Mouse (Mus musculus) adrenal gland, postnatal 10 days (tissue): ENCODE results near the gene Cct3. TPM values are rescaled to one million over a fixed set of nuclear protein-coding genes. Genes with fewer than 3 reads are reported as not detected.
"Not testable (repeated sequence)": the region's sequence is repeated elsewhere in the genome, so short reads cannot be mapped to it uniquely, and the experiment has no call there.

Source experiments
- DNase-seq: peaks from one replicate; pipeline ENCODE4 v3.0.0; 2021; ENCODE audit warnings: mixed read lengths
- total RNA-seq, 2 experiments: library from RNA; stranded (reverse); gene quantifications; 2 replicates each; pipeline ENCODE4 v1.2.3; 2021

The Cct3 gene
- total RNA-seq, 2 experiments from 2014 or later: 249 to 260 TPM

DNA sequence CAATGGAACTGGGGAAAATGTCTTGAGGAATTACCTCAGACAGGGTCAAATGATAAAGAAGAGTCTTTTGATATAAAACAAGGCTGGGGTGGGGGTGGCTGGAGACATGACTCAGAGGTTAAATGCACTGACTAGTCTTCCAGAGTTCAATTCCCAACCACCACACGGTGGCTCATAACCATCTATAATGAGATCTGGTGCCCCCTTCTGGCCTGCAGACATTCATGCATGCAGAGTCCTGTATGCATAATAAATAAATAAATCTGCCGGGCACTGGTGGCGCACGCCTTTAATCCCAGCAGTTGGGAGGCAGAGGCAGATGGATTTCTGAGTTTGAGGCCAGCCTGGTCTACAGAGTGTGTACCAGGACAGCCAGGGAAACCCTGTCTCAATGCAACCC is 4.9 kb upstream of the Cct3 start:
- peak; percentile 52 for DNase-seq

DNA sequence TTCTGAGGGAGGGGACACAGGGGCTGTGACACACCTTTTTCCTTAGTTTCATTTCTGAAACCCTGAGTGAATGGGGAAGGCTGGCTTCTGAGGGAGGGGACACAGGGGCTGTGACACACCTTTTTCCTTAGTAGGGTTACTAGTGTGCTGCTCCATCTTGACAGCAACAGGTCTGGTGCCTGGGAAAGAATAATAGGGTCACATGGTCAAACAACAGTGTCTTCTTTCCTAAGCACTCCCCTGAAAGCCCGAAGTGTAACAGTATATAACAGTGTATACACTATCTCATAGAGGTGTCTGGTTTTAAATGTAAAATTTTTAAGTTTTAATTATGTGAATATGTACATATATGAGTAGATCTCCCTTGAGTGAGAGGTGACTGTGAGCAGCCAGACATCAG is 1.6 kb upstream of the Cct3 start:
- DNase-seq: not testable (repeated sequence)

DNA sequence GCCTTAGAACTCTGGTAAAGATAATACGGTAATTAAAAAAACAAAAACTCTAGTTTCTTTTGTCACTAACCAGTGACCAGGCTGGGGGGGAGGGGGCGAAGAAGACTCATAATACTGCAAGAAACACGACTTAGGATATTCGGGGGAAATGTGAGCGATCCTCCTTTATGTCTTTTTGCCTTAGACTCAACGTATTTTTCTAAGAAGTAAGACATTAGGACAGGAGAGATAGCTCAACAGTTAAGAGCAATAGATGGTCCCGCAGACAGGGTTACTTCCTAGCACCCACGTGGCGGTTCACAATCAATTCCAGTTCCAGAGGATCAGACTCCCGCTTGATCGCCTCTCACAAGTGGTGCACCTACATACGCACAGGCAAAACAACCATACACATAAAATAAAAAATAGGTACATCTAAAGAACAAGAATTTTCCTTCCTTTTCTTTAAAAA is 781 bp upstream of the Cct3 start:
- DNase-seq: no peak

DNA sequence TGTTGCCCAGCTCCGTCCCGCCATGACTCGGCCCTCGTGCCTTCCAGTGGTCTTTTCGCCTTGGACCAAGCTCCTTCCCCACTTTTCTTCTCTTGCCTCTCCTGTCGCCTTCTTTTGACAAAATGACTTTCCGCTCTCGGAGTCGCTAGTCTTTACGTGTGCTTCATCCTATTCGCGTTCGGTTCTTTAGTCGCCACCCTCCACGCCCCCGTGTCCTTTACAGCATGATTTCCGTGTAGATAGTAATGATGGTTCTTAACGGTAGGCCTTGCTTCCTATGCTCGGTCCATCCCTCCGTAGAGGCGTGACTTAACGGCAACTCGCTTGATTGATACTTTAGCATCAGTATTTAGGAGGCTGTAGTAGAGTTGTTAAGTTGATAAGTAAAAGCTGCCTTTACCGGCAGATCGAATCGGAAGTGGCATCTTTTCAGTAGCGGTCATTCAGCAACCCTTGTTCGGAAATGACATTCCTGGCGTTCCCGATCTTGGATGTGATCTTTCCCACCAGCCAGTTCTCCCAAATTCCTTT is 470 bp downstream of the Cct3 start:
- DNase-seq: no peak

DNA sequence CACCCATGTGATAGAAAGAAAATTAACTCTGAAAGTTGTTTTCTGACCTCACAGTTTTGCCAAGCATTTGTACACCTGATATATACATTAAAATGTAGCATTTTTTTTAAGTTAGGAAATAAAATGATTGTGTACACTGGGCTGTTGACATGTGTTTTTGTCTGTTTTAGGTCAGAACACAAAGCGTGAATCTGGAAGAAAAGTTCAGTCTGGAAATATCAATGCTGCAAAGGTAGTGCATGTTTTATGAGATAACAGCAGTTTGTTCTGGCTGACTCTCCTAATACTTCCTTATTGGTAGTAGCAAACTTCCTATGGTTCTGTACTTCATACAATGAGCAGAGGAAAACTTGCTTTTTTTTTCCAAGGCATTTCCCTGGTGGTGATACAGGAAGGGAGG is 2.3 kb downstream of the Cct3 start:
- DNase-seq: no peak

DNA sequence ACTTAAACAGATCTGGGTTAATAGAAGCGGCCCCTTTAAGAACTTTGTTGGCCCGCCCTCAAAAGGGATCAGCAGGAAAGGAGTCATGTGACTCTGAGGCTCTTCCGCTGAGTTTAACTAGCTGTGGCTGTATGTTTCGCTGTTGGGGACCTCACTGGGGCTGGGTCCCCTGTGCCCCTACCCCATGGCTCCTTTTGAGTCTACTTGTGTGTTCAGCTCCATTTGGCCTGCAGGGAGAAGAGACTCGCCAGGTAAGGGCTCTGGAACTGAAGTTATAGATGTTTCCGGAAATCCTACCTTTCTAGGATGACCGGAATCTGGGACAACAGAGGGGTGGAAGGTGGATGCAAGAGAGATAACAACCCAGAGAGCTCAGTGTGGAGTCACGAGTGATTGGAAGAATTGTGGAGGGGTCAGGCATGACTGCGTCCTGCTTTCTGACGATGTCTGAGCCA is 28.1 kb downstream of the Cct3 start, which contains the start of gene Glmp:
TSS of gene Glmp (plus strand) at position 73 of the 455 bp plus-strand sequence.
- peak; percentile 74 for DNase-seq

DNA sequence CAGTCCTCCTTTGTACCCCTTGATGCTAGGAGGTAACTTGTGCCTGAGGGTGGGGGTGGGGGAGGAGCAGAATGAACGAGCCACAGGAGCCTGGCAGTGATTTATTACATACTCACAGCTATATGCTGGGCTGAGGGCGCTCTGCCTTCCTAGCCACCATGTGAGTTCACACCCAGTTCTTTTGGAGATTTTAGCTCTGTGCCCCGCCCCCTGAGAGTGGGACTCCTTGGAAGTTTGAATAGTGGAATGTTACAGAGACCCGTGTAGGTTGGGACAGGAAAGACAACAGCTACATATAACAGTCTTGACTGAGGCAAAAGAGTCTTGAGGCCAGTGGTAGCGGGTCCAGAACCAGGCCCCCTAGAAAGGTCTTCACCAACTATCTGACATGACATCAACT is 32.0 kb downstream of the Cct3 start:
- DNase-seq: no peak

DNA sequence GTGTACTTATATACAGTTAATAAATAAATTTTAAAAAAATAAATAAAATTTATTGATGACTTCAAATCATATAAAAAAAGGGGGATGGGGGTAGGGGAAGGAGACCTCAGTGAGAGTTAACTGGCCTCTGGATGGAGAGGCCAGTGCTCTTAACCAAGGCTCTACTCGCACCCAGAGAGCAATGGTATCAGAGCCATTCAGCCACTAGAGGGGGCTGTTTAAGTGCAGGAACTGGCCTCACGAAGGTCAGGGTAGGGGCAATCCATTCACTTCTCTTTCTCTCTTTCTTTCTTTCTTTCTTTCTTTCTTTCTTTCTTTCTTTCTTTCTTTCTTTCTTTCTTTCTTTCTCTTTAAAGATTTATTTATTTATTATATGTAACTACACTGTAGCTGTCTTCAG is 34.4 kb downstream of the Cct3 start:
- peak; percentile 79 for DNase-seq

DNA sequence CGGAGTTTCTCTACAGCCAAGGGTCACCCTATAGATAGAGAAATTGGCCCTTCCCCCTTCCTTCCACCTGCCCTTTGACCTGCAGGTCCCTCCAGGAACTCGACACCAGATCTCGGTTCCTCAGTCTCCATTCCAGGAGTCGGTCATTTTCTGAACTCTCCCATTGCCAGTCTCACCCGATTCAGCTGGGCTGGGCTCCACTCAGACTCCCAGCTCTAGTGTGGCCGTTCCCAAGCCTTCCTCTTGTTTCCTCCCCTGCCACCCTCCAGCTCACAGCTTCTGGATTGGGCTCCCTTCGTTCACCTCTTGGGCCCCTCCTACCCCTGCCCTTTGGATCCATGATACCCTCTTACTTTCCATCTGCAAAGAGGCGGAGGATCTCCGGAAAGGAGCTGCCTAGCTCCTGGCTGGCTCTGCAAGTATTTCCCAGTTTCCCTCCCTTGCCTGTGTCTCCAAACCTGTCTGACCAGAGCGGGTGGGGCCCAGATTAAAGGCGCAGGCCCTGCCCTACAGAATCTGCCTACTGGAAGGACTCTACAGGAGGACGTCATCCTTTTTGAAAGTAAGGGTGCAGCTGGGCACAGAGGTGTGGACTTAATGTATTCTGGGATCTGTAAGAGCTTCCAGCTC is 37.2 kb downstream of the Cct3 start:
- DNase-seq: no peak

DNA sequence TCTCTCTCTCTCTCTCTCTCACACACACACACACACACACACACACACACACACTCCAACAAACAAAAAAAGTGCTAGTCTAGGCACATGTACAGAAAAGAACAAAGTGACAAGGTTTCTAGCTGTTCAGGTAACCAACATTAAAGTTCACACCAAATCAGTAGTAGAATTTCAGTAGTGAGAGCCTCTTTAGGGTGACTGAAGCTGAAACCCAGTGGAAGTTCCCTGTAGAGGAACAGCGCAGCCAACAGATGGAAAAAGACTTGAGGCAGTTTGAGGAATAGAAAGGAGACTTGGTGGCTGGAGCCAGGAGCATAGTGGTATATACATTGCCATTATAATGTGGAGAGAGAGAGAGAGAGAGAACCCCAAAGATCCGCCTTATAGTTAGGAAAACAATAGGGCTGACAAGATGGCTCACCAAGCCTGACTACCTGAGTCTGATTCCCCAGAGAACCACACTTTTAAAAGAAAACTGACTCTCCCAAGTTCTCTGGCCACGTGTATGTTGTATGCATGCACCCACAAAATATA is 38.1 kb downstream of the Cct3 start:
- no peak for DNase-seq

DNA sequence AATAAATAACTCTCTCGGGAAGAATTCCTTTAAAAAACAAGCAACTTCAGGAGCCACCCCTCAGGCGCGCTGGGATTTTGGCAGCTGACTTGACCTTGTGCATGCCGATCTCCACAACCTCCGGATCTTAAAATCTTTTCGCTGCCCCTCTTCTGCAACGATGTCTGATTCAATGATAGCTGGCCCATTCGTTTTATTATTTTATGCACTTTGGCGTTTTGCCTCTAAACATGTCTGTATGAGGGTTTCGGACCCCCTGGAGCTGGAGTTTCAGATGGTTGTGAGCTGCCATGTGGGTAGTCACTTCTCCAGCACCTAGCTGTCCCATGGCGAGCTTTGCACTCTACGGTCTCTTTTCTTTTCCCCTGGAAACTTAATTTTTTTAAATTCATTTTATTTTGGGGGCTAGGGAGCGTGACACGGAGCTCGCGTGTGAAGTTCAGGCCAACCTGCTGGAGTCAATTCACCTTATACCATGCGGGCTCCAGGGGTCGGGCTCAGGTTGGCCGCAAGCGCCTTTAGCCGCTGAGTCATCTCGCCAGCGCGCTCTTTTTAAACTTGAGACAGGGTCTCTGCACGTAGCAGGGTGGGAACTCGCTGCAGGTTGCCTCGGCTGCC is 38.6 kb downstream of the Cct3 start:
- DNase-seq: peak; percentile 60

DNA sequence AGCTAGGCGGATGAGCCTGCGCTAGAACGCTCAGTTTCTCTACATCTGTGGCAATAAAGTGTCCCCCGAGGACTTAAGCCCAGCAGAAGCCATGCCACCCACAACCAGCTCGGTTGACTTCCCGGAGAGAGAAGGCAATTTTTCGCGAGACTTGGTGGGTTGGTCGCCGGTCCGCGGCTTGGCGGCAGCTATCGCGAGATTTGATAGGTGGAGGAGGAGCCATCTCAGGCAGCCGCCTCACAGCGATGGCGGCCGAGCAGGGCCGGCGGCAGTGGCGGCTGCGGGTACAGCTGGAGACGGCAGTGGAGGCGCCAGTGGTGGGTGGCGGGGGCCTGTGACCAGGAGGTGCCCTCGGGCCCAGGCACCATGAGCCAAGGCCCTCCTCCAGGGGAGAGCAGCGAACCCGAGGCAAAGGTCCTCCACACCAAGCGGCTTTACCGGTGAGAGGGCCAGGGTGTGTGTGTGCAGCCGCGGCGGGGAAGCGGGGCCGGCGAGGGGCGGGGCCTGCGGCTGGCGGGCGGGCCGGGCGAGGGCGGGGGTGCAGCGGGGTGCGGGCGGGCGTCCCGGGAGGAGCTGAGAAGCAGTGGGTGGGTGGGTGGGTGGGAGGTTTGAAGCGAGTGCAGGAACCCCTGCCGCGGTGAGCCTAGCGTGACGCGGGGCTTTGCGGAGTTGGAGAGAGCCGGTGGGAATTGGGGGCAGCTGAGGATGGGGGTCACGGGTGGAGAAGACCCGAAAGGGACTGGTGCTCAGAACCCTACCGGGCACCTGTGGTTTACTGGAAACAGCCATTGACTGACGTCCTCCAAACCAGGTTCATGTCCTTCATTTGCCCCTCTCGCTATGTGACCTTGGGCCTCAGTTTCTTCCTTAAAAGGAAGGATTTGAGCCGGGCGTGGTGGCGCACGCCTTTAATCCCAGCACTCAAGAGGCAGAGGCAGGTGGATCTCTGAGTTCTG is 39.4 kb downstream of the Cct3 start, which contains the start of the genes Tmem79 and Smg5:
TSS of gene Tmem79 (minus strand) at position 91 of the 956 bp plus-strand sequence.
TSS of gene Smg5 (plus strand) at position 203 of the 956 bp plus-strand sequence.
- peak; percentile 96 for DNase-seq

DNA sequence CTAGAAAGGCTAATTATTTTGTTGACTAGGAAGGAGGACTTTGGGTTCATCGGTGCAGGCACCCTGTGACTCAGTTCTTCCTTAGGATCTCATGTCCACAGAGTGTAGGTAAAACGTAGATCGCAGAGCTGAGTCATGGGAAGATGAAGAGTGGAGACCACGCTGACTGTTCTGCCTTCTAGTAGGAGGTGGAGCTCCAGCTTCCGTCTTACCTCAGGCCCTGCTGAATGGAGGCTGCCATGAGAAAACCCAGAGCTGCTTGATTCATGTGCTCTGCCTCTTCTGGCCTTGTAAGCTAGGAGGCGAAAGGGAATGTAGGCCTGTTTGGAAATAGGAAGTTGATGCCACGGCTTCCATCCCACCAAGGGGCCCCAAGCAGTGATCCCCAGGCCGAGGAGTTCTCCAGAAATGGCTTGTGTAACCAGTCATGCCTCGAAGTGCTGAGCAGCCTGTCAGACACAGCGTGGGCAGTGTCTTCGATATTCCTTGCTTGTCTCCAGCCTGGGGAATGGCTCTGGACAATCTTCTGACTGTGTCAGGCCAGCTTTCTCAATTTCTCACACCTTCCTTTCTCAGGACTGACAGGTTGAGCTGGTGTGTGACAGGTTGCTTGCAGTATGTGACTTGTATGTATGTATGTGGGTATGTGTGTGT is 40.6 kb downstream of the Cct3 start:
- no peak for DNase-seq

DNA sequence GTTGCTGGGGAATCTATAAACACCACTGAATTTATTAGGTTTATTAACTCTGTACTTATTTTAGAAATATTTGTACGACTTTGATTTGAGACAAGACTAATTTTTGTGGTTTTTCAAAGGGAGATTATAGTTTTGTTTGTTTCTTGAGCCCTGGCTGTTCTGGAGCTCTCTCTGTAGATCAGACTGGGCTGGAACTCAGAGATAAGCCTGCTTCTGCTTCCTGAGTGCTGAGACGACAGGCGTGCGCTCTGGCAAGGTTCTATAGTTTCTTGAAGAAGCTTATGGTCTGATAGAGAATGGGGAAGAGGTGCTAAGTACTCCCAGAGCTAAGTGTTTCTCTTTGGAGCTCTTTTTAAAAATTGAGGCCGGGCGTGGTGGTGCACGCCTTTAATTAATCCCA is 41.4 kb downstream of the Cct3 start:
- DNase-seq: no peak

DNA sequence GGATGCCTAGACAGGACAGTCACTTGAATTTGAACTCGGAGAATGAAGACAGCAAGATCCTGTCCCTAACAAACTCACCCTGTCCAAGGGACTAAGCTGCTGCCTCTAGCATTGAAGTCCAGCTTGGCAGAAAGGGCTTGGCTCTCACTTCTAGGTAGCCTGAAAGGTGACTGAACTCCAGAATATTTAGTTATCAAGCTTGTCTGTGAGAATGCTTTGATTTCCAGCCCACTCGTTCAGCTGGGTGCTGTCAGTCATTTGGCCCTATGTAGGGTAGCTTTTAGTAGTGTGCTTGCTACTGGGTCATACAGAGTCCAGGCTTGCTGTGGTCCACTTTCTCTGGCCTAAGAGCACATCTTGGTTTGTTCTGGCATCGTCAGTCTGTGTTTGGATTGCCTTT is 42.1 kb downstream of the Cct3 start:
- no peak for DNase-seq

DNA sequence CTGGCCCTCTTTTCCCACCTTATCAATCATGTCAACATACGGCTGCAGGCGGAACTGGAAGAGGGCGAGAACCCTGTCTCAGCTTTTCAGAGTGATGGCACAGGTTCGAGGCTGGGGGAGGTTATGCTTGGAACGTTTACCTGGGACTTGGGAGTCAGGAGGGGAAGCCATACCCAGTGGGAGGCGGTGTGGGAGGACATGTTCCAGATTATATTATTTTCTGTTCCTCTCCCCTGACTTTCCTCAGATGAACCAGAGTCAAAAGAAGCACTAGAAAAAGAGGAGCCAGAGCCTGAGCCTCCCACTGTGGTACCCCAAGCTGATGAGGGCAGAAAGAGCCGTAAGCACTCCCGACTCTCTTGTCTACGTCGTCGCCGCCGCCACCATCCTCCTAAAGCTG is 53.8 kb downstream of the Cct3 start:
- DNase-seq: no peak

DNA sequence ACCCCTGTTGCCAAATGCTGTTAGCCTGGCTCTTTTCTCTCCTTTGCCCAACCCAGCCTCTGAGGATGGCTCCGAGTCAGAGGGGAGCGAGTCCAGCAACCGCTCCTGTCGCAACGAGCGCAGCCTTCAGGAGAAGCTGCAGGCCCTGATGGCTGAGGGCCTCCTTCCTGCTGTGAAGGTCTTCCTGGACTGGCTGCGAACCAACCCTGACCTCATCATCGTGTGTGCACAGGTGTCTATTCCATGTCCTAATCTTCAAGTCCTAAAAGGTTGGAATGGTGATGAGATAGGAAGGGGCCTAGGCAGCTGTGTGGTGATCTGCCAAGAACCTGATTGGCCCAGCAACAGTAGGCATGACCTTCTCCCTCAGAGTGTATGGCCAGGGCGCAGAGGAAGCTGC is 56.0 kb downstream of the Cct3 start:
- no peak for DNase-seq

DNA sequence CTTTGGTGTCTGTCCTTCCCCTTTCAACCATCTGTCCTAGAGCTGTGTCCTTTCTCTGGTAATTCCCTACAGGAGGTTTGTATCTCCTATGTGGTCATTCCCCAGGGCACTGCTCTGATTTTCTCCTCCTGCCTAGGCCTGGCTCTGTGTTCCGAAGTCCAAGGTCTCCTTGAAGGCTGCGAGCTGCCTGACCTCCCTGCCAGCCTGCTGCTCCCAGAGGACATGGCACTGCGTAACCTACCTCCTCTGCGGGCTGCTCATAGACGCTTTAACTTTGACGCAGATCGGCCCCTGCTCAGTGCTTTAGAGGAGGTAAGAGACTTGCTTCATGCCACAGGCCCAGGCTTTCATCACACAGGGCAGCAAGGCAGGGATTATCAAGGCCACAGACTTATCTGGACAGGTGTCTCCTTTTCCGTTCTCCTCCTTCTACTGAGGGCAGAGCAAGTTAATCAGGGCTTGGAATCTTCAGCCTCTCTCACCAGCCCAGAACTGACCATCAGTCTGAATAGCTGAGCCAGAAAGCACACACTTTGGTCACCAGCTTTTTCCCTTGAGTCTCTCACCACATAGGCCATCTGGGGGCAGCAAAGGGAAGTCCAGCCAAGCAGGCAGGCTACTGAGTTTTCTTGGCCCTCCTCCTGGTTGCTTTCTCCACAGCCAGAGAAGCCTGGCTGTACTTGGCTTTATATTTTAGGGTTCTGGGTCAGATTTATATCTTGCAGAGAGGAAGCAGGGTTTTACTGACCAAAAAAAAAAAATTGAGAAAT is 57.7 kb downstream of the Cct3 start:
- DNase-seq: peak; percentile 79

DNA sequence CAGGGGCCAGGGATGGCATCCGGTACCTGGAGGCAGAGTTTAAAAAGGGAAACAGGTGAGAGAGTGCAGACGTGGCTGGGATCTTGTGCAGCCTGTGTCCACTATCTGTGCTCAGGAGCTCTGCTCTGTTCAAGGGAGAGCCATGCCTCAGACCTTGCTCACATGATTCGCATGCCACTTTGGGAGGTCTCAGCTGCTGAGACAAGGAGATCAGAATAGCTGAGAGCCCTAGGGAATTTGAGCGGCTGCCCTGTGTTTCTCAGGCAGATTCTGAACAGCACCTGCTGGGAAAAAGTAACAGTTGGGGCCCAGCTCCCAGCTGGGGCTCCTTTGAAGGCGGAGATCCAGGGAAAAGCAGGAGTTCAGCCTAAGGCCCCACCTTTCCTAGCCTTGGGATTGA is 62.7 kb downstream of the Cct3 start:
- DNase-seq: no peak

DNA sequence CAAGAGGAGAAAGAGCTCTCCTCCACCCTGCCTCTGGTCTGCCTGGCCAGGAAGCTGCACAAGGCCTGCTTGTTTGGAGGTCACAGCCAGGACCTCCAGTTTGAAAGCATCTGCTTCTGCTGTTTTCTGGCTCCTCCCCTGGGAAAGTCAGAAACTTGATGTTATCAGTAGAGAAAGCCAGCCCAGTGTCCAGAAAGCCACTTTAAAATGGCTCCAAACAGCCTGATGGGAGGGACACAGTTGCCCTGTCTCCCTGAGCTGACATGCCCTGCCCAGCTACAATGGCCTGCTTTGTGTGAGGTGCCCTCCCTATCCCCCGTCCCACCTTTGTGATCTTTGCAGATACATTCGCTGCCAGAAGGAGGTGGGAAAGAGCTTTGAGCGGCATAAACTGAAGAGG is 63.1 kb downstream of the Cct3 start:
- DNase-seq: no peak

DNA sequence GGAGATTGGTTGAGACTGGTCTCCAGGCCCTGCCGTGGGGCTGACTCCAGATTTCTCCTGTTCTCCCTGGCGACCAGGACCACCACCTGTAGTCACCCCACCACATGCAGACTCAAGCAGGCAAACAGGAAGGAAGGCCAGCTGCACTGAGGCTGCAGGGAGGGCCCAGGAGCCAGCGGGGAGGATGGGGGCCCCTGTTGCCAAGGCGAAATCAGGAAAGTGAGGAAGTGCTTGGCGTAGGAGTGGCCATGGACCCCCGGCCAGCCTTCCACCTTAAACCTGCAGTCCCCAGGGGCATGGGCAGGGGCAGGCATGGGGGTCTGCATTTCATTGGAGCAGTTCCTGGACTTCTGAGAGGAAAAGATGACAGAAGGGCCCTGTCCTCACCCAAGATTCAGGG is 64.2 kb downstream of the Cct3 start:
- no peak for DNase-seq
